Mouse (Mus musculus): ENCODE measurements around the gene Prcd. TPM values are rescaled to one million over a fixed set of nuclear protein-coding genes. Genes with fewer than 3 reads are reported as not detected.

Prcd gene
- polyA plus RNA-seq, 1 experiment = not detected

DNA sequence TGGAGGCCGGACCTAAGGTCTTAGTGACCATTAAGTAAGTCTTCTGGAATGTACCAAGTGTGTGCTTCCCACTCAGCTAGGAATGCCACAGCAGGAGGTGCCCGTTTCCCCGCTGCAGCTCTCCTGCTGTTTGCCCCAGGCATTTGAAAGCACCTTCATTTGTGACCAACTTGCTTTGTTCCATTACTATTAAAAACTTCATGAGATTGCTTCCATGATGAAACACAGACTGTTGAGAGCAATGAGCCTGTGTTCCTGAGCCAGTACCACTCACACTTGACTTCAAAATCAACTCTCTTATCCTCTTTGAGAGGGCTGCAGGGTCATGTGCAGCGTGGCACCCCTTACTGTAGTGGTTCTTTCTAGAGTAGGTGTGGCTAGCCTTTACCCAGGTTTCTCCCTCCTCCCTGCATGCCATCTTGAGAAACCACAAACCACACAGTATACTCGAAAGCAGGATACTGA is 48.1 kb downstream of the Prcd start:
- H3K4me1 ChIP-seq (ENCODE audit: control insufficient read depth, insufficient read depth, low read length) = no peaks in the 10 kb centered on the region
- H3K27ac ChIP-seq (ENCODE audit: control insufficient read depth, insufficient read depth, low read depth, low read length, poor library complexity) = no peak overlapping the region
- H3K4me3 ChIP-seq (replicated peaks; ENCODE audit: control insufficient read depth, low read depth, low read length) = no peak overlapping the region
- TF ChIP-seq POLR2A (IDR thresholded peaks at IDR 0.05; ENCODE audit: borderline replicate concordance, control insufficient read depth, low read depth, low read length) (no peak), CTCF (IDR thresholded peaks at IDR 0.05; ENCODE audit: control insufficient read depth, insufficient read depth, low read length) (no peak)
- 31% methylated on average over 5 of the region's 5 CpGs for WGBS

DNA sequence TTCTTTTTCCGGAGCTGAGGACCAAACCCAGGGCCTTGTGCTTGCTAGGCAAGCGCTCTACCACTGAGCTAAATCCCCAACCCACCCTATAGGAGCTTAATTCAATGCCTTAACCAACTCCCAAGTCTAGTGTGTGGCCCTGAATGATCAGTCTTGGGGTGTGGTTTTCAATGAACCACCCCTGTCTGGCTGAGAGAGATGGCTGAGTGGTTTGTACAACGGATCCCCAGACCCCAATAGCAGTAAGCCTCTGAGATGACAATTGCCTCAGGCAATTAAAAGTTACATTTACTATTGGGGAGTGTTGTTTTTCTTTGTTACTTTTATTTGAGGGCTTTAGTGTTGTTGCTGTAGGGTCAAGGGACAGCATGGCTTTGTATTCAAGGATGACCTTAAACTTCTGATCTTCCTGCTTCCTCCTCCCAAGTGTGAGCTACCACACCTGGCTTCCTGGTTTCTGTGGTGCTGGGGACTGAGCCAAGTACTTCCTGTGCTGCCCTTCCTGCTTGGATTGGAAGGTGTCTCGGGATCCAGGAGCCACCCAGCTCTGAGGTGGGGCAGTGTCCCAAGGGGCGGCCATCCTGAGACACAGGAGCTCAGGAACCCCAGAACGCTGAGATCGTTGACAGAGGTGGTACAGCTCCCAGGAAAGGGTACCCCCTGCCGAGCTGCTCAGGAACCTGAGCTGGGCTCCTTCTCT is 51.2 kb downstream of the Prcd start:
- H3K27ac ChIP-seq (ENCODE audit: control insufficient read depth, insufficient read depth, low read depth, low read length, poor library complexity) = no peak overlapping the region
- WGBS = 70% methylated on average over 8 of the region's 8 CpGs
- TF ChIP-seq CTCF (IDR thresholded peaks at IDR 0.05; ENCODE audit: control insufficient read depth, insufficient read depth, low read length) = no peak
- no peak for TF ChIP-seq POLR2A (IDR thresholded peaks at IDR 0.05; ENCODE audit: borderline replicate concordance, control insufficient read depth, low read depth, low read length)

DNA sequence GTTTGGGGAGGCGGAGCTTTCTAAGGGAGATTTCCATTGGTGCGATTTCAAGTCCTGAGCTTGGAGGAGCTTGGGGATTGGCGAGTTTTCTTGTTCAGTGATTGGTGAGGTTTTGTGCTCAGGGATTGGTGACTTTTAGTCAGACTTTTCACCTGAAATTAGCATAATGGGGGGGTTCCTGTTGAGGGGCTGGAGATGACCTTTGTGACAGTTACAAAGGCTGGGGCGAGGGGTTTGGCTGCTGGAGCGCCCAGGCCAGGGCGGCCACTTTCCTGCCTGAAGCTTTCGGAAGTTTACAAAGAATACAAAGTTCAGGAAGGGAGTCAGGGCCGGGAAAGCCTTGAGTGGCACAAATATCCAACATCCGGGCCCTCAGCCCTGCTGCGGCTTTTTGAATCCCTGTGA is 51.9 kb downstream of the Prcd start:
- Histone ChIP-seq H3K27ac (ENCODE audit: control insufficient read depth, insufficient read depth, low read depth, low read length, poor library complexity) (no peak overlapping the region), H3K4me3 (replicated peaks; ENCODE audit: control insufficient read depth, low read depth, low read length) (no peak overlapping the region), H3K4me1 (ENCODE audit: control insufficient read depth, insufficient read depth, low read length) (no peaks in the 10 kb centered on the region)
- WGBS = 83% methylated on average over 10 of the region's 10 CpGs
- TF ChIP-seq POLR2A (IDR thresholded peaks at IDR 0.05; ENCODE audit: borderline replicate concordance, control insufficient read depth, low read depth, low read length) (no peak), CTCF (IDR thresholded peaks at IDR 0.05; ENCODE audit: control insufficient read depth, insufficient read depth, low read length) (no peak)

More for the DNA sequence above, 51.2 kb downstream of the Prcd start:
- Histone ChIP-seq H3K4me1 (ENCODE audit: control insufficient read depth, insufficient read depth, low read length) (no peaks in the 10 kb centered on the region), H3K4me3 (replicated peaks; ENCODE audit: control insufficient read depth, low read depth, low read length) (no peak overlapping the region)

DNA sequence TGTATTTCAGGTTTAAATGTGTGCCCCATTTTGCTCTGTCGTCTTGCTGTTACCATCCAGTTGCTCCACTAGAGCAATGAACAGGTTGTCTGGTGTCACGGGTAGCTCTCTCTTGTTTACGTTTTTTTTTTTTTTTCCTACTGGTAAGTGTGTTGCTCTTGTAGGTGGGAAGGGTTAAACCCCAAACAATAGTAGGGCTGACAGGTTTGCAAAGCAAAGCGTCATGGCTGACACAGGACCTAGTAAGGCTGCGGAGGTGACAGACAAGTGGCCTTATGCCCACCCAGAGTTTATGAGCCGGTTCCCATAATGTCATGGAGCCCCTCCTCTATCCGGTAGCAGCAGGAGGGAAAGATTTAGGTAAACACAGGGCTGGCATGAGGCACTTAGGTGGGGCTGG is 53.0 kb downstream of the Prcd start:
- no peak for TF ChIP-seq POLR2A (IDR thresholded peaks at IDR 0.05; ENCODE audit: borderline replicate concordance, control insufficient read depth, low read depth, low read length)
- no peak for TF ChIP-seq CTCF (IDR thresholded peaks at IDR 0.05; ENCODE audit: control insufficient read depth, insufficient read depth, low read length)
- Histone ChIP-seq H3K4me1 (ENCODE audit: control insufficient read depth, insufficient read depth, low read length) (no peaks in the 10 kb centered on the region), H3K27ac (ENCODE audit: control insufficient read depth, insufficient read depth, low read depth, low read length, poor library complexity) (no peak overlapping the region), H3K4me3 (replicated peaks; ENCODE audit: control insufficient read depth, low read depth, low read length) (no peak overlapping the region)
- WGBS = 75% methylated on average over 7 of the region's 7 CpGs

DNA sequence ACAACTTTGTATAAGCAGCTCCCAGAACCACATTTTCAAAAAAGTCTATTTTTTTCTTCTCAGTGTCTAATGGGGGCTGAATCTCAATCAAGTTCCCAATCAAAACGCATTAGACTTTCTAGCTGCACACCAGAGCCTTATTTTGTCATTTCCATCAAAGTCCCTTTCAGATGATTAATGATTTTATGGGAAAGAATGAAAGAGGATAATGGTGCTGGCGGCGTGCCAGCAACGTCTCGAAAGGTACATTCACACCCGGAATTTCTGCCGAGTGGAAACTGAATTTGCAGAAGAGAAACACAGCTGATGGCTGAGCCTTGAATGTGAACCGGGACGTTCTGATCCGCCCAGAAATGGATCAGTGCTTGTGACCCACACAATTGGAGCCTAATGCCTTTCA is 56.8 kb downstream of the Prcd start:
- Histone ChIP-seq H3K4me3 (replicated peaks; ENCODE audit: control insufficient read depth, low read depth, low read length) (no peak overlapping the region), H3K27ac (ENCODE audit: control insufficient read depth, insufficient read depth, low read depth, low read length, poor library complexity) (no peak overlapping the region), H3K4me1 (ENCODE audit: control insufficient read depth, insufficient read depth, low read length) (no peaks in the 10 kb centered on the region)
- WGBS = 80% methylated on average over 10 of the region's 10 CpGs
- TF ChIP-seq POLR2A (IDR thresholded peaks at IDR 0.05; ENCODE audit: borderline replicate concordance, control insufficient read depth, low read depth, low read length) (no peak), CTCF (IDR thresholded peaks at IDR 0.05; ENCODE audit: control insufficient read depth, insufficient read depth, low read length) (no peak)

DNA sequence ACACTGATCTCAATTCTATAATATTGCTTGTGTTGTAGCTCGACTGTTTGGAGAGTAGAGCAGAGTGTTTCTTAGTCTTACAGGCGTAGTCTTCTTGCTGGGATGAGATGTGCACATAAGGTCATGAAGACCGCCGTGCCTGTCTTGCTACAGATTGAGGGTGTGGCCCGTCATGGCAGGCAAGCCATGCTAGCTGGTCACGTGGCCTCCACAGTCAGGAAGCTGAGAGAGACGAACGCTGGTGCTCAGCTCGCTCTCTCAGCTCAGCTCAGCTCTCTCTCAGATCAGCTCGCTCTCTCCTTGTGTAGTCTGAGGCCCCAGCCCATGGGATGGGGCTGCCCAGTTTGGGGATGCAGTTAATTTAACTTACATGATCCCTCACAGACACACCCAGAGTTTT is 57.5 kb downstream of the Prcd start:
- Histone ChIP-seq H3K4me3 (replicated peaks; ENCODE audit: control insufficient read depth, low read depth, low read length) (no peak overlapping the region), H3K4me1 (ENCODE audit: control insufficient read depth, insufficient read depth, low read length) (no peaks in the 10 kb centered on the region), H3K27ac (ENCODE audit: control insufficient read depth, insufficient read depth, low read depth, low read length, poor library complexity) (no peak overlapping the region)
- TF ChIP-seq CTCF (IDR thresholded peaks at IDR 0.05; ENCODE audit: control insufficient read depth, insufficient read depth, low read length) = no peak
- TF ChIP-seq POLR2A (IDR thresholded peaks at IDR 0.05; ENCODE audit: borderline replicate concordance, control insufficient read depth, low read depth, low read length) = no peak
- 82% methylated on average over 10 of the region's 10 CpGs for WGBS

DNA sequence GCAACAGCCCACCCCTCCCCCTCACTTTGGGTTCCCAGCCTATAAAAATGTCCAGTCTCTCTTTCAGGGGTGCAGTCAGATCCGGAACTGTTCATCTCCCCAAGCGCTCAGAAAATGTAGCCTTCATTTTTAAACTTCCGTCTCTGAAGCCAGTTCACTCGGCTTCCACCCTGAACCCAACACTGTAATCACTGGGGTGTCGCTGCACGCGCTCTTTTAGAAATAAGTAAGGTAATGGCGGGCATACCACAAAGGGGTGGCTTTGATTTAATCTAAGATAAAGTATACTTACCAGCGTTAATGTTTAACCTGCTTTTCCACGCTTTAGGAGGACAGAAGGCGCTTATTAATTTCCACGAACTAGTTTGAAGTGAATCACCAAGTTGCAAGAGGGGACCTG is 60.7 kb downstream of the Prcd start:
- Histone ChIP-seq H3K4me1 (ENCODE audit: control insufficient read depth, insufficient read depth, low read length) (no peaks in the 10 kb centered on the region), H3K27ac (ENCODE audit: control insufficient read depth, insufficient read depth, low read depth, low read length, poor library complexity) (no peak overlapping the region), H3K4me3 (replicated peaks; ENCODE audit: control insufficient read depth, low read depth, low read length) (no peak overlapping the region)
- WGBS = 85% methylated on average over 12 of the region's 12 CpGs
- TF ChIP-seq CTCF (IDR thresholded peaks at IDR 0.05; ENCODE audit: control insufficient read depth, insufficient read depth, low read length) = no peak
- TF ChIP-seq POLR2A (IDR thresholded peaks at IDR 0.05; ENCODE audit: borderline replicate concordance, control insufficient read depth, low read depth, low read length) = no peak

Other genes starting within 250 kb of the Prcd start
- 14.2 and 14.5 TPM in 2 replicates for gene Rnf157, start 240.5 kb upstream of the Prcd start, polyA plus RNA-seq (2011; ENCODE audit: insufficient read depth, insufficient read length, low replicate concordance, missing spikeins)
- 157 and 172 TPM in 2 replicates for gene Ubald2, start 219.4 kb upstream of the Prcd start, polyA plus RNA-seq (2011; ENCODE audit: insufficient read depth, insufficient read length, low replicate concordance, missing spikeins)
- gene Qrich2, start 187.3 kb upstream of the Prcd start, polyA plus RNA-seq (2011; ENCODE audit: insufficient read depth, insufficient read length, low replicate concordance, missing spikeins) = not detected in 2 replicates
- 20.1 and 41.9 TPM in 2 replicates for gene Prpsap1, start 159.3 kb upstream of the Prcd start, polyA plus RNA-seq (2011; ENCODE audit: insufficient read depth, insufficient read length, low replicate concordance, missing spikeins)
- gene Sphk1, start 122.6 kb upstream of the Prcd start, polyA plus RNA-seq (2011; ENCODE audit: insufficient read depth, insufficient read length, low replicate concordance, missing spikeins) = 31.3 and 31.7 TPM in 2 replicates
- 90.9 and 133 TPM in 2 replicates for gene Ube2o, start 72.1 kb upstream of the Prcd start, polyA plus RNA-seq (2011; ENCODE audit: insufficient read depth, insufficient read length, low replicate concordance, missing spikeins)
- not detected in 2 replicates for gene Aanat, start 67.1 kb upstream of the Prcd start, polyA plus RNA-seq (2011; ENCODE audit: insufficient read depth, insufficient read length, low replicate concordance, missing spikeins)
- 20.9 and 51.1 TPM in 2 replicates for gene Rhbdf2, start 26.5 kb upstream of the Prcd start, polyA plus RNA-seq (2011; ENCODE audit: insufficient read depth, insufficient read length, low replicate concordance, missing spikeins)
- 2.6 and 3.4 TPM in 2 replicates for gene Cygb, start 779 bp downstream of the Prcd start, polyA plus RNA-seq (2011; ENCODE audit: insufficient read depth, insufficient read length, low replicate concordance, missing spikeins)
- gene St6galnac1, start 122.0 kb downstream of the Prcd start, polyA plus RNA-seq (2011; ENCODE audit: insufficient read depth, insufficient read length, low replicate concordance, missing spikeins) = not detected in 2 replicates
- gene Mxra7, start 174.5 kb downstream of the Prcd start, polyA plus RNA-seq (2011; ENCODE audit: insufficient read depth, insufficient read length, low replicate concordance, missing spikeins) = 1.7 and 6.6 TPM in 2 replicates
- gene Mettl23, start 189.7 kb downstream of the Prcd start, polyA plus RNA-seq (2011; ENCODE audit: insufficient read depth, insufficient read length, low replicate concordance, missing spikeins) = 21.3 and 52.9 TPM in 2 replicates
- gene Jmjd6, start 189.9 kb downstream of the Prcd start, polyA plus RNA-seq (2011; ENCODE audit: insufficient read depth, insufficient read length, low replicate concordance, missing spikeins) = 17.3 and 41.8 TPM in 2 replicates
- gene Mfsd11, start 198.9 kb downstream of the Prcd start, polyA plus RNA-seq (2011; ENCODE audit: insufficient read depth, insufficient read length, low replicate concordance, missing spikeins) = 6.2 and 26.4 TPM in 2 replicates
- gene Srsf2, start 199.6 kb downstream of the Prcd start, polyA plus RNA-seq (2011; ENCODE audit: insufficient read depth, insufficient read length, low replicate concordance, missing spikeins) = 438 and 524 TPM in 2 replicates

All from bone marrow, adult 2 months (tissue).